Mouse (Mus musculus) CH12.LX (cell line): ENCODE measurements around the gene Rpl36. TPM values are rescaled to one million over a fixed set of nuclear protein-coding genes. Genes with fewer than 3 reads are reported as not detected.
A peak's percentile ranks its signal among the peaks of the same experiment; 100 is the strongest.
"Not testable (repeated sequence)": the region's sequence is repeated elsewhere in the genome, so short reads cannot be mapped to it uniquely, and the experiment has no call there.

Source experiments
- DNase-seq: peaks from one replicate; pipeline ENCODE4 v3.0.0-alpha.2; 2013; ENCODE audit errors: extremely low read depth
- H3K27ac ChIP-seq: 2 replicates; pipeline ENCODE4 v1.5.1; 2012; ENCODE audit warnings: low read depth, mild to moderate bottlenecking, control low read depth, moderate library complexity; ENCODE audit not compliant: insufficient read depth
- H3K27me3 ChIP-seq: replicated peaks from 2 replicates; pipeline ENCODE3; 2012; ENCODE audit warnings: inconsistent platforms
- H3K36me3 ChIP-seq, 2 experiments: replicated peaks in 1 of 2; 2 replicates each; pipeline versions ENCODE3 to v1.6.1; 2012; ENCODE audit warnings: inconsistent platforms in 1 of 2, low read length in 1 of 2, mild to moderate bottlenecking in 1 of 2, mixed read lengths in 1 of 2, moderate library complexity in 1 of 2; ENCODE audit not compliant: control insufficient read depth in 1 of 2, insufficient read depth in 1 of 2
- H3K4me1 ChIP-seq, 2 experiments: 2 replicates each; pipeline ENCODE4 v1.6.1; 2012; ENCODE audit warnings: inconsistent platforms in 1 of 2, moderate library complexity in 1 of 2; ENCODE audit not compliant: insufficient read depth in 2 of 2, control insufficient read depth in 1 of 2
- H3K4me2 ChIP-seq: 2 replicates; pipeline ENCODE4 v1.6.1; 2012; ENCODE audit warnings: low read depth, mild to moderate bottlenecking, control low read depth; ENCODE audit not compliant: poor library complexity, insufficient read depth, severe bottlenecking
- H3K4me3 ChIP-seq, 3 experiments: fragments of 150-350 bp in 1 of 3; sonication (generic) in 1 of 3; replicated peaks in 1 of 3; 2 replicates each; pipeline versions ENCODE3 to v1.5.1; 2011 to 2012; ENCODE audit warnings: low read depth in 2 of 3, low read length in 2 of 3, mild to moderate bottlenecking in 2 of 3, moderate library complexity in 2 of 3, control low read depth in 1 of 3, improper control_type of control experiment in 1 of 3, inconsistent platforms in 1 of 3, mixed read lengths in 1 of 3; ENCODE audit not compliant: poor library complexity in 1 of 3
- H3K79me2 ChIP-seq: replicated peaks from 2 replicates; pipeline ENCODE4 v1.6.1; 2012; ENCODE audit warnings: mild to moderate bottlenecking, moderate library complexity; ENCODE audit not compliant: control insufficient read depth, poor library complexity, insufficient read depth, severe bottlenecking; ENCODE audit errors: extremely low read depth
- H3K9ac ChIP-seq: 2 replicates; pipeline ENCODE4 v1.6.1; 2012; ENCODE audit warnings: low read depth, mild to moderate bottlenecking, control low read depth, moderate library complexity; ENCODE audit not compliant: insufficient read depth
- H3K9me3 ChIP-seq: replicated peaks from 2 replicates; pipeline ENCODE3; 2012; ENCODE audit warnings: low read length, inconsistent platforms, mixed read lengths
- CHD1 ChIP-seq: IDR thresholded peaks from 2 replicates; pipeline ENCODE4 v1.6.1; 2012; ENCODE audit warnings: low read depth, low read length, improper control_type of control experiment, inconsistent platforms
- E2F4 ChIP-seq: IDR thresholded peaks from 2 replicates; pipeline ENCODE4 v1.6.1; 2011; ENCODE audit warnings: low read depth, low read length, improper control_type of control experiment; ENCODE audit not compliant: insufficient replicate concordance
- ELF1 ChIP-seq: IDR thresholded peaks from 2 replicates; pipeline ENCODE4 v1.6.1; 2014; ENCODE audit warnings: low read depth, mild to moderate bottlenecking, inconsistent platforms, low read length, improper control_type of control experiment
- EP300 ChIP-seq: IDR thresholded peaks from 2 replicates; pipeline ENCODE4 v1.6.1; 2011; ENCODE audit warnings: low read length, improper control_type of control experiment
- HCFC1 ChIP-seq: IDR thresholded peaks from 2 replicates; pipeline ENCODE4 v1.6.1; 2012; ENCODE audit warnings: low read depth, mild to moderate bottlenecking, inconsistent platforms, low read length, improper control_type of control experiment
- JUND ChIP-seq: conservative IDR thresholded peaks from 2 replicates; pipeline ENCODE4 v1.6.1; 2011; ENCODE audit warnings: low read depth, low read length, improper control_type of control experiment
- KAT2A ChIP-seq: IDR thresholded peaks from 2 replicates; pipeline ENCODE4 v1.6.1; 2012; ENCODE audit warnings: low read length, improper control_type of control experiment, inconsistent platforms; ENCODE audit not compliant: insufficient replicate concordance
- MAFK ChIP-seq: IDR thresholded peaks from 2 replicates; pipeline ENCODE4 v1.6.1; 2011; ENCODE audit warnings: low read length, improper control_type of control experiment; ENCODE audit not compliant: insufficient replicate concordance
- MEF2A ChIP-seq: IDR thresholded peaks from 2 replicates; pipeline ENCODE4 v1.6.1; 2014; ENCODE audit warnings: low read depth, mild to moderate bottlenecking, inconsistent platforms, low read length, improper control_type of control experiment, borderline replicate concordance
- MXI1 ChIP-seq: IDR thresholded peaks from 2 replicates; pipeline ENCODE4 v1.6.1; 2011; ENCODE audit warnings: mild to moderate bottlenecking, low read depth, low read length, improper control_type of control experiment
- NELFE ChIP-seq: IDR thresholded peaks from 2 replicates; pipeline ENCODE4 v1.6.1; 2011; ENCODE audit warnings: low read depth, low read length, improper control_type of control experiment
- NRF1 ChIP-seq: IDR thresholded peaks from 2 replicates; pipeline ENCODE4 v1.6.1; 2014; ENCODE audit warnings: low read depth, mild to moderate bottlenecking, inconsistent platforms, low read length, improper control_type of control experiment, moderate library complexity
- PAX5 ChIP-seq: IDR thresholded peaks from 2 replicates; pipeline ENCODE4 v1.6.1; 2012; ENCODE audit warnings: low read length, inconsistent platforms, mixed read lengths
- POLR2A ChIP-seq: IDR thresholded peaks from 2 replicates; pipeline ENCODE4 v1.6.1; 2011; ENCODE audit warnings: low read depth, mild to moderate bottlenecking, improper control_type of control experiment, low read length
- RCOR1 ChIP-seq: conservative IDR thresholded peaks from 2 replicates; pipeline ENCODE4 v1.6.1; 2012; ENCODE audit warnings: low read depth, mild to moderate bottlenecking, inconsistent platforms, low read length, improper control_type of control experiment
- TCF12 ChIP-seq: IDR thresholded peaks from 2 replicates; pipeline ENCODE4 v1.6.1; 2014; ENCODE audit warnings: low read depth, mild to moderate bottlenecking, inconsistent platforms, low read length, improper control_type of control experiment
- UBTF ChIP-seq: IDR thresholded peaks from 2 replicates; pipeline ENCODE4 v1.6.1; 2012; ENCODE audit warnings: low read depth, mild to moderate bottlenecking, inconsistent platforms, low read length, improper control_type of control experiment, moderate library complexity
- USF2 ChIP-seq: conservative IDR thresholded peaks from 2 replicates; pipeline ENCODE4 v1.6.1; 2011; ENCODE audit warnings: low read depth, low read length, improper control_type of control experiment
- ZMIZ1 ChIP-seq: IDR thresholded peaks from 2 replicates; pipeline ENCODE4 v1.6.1; 2012; ENCODE audit warnings: low read depth, mild to moderate bottlenecking, inconsistent platforms, low read length, improper control_type of control experiment
- ZNF384 ChIP-seq: IDR thresholded peaks from 2 replicates; pipeline ENCODE4 v1.6.1; 2012; ENCODE audit warnings: low read depth, low read length, improper control_type of control experiment, inconsistent platforms
- dilution Hi-C: fragments of 300-500 bp; cut with MboI; formaldehyde crosslinking; loops from 2 replicates; pipeline ENCODE4 v1.14.3; 2020; ENCODE audit warnings: low sequenced_read_pairs; ENCODE audit not compliant: extremely low pct_unique_long_range_greater_than_20kb, extremely low pct_ligation_motif_present
- in situ Hi-C: fragments of 300-500 bp; cut with MboI; formaldehyde crosslinking; loops from 3 replicates; pipeline ENCODE4 v1.14.3; 2019; ENCODE audit warnings: low sequenced_read_pairs, low pct_ligation_motif_present, low pct_unique_long_range_greater_than_20kb, mixed read lengths
- polyA plus RNA-seq: library from polyadenylated mRNA; unstranded; fragments of >175 nt; gene quantifications from 2 replicates; pipeline ENCODE4 v1.2.1, GENCODE M21; 2012; ENCODE audit warnings: low read depth; ENCODE audit not compliant: insufficient read length
- total RNA-seq, 2 experiments: library from RNA; depleted of rRNA; stranded (reverse); fragments of 300-350 nt in 1 of 2; fragments of >200 nt in 1 of 2; gene quantifications; 2 replicates each; pipeline ENCODE4 v1.2.3; 2012 to 2014

Rpl36 gene
- total and polyA plus RNA-seq, 3 experiments: 1,364 to 4,995 (median 1,734) TPM

GRCm38 (mm10) chr17:56609452-56610171 lies 3.6 kb upstream of the Rpl36 start, which contains the start of gene 2410015M20Rik (continued):
- TF ChIP-seq KAT2A: peak; percentile 93; the same call in 1 of the 2 replicates
- TF ChIP-seq CHD1: no peak
- TF ChIP-seq NELFE: peak; percentile 86
- TF ChIP-seq POLR2A: peak; percentile 86
- TF ChIP-seq NRF1: peak; percentile 66
- TF ChIP-seq UBTF: no peak
- TF ChIP-seq TCF12: peak; percentile 83; the same call in 1 of the 2 replicates
- TF ChIP-seq MXI1: peak; percentile 91
- peak; percentile 97 for TF ChIP-seq ELF1

- Histone ChIP-seq H3K9ac (no peak overlapping the region), H3K4me1 (peaks cover 18 to 60% of the 10 kb centered on the region in 2 experiments), H3K36me3 (peaks cover 39 to 47% of the 10 kb centered on the region in 2 experiments), H3K4me2 (no peak overlapping the region), H3K27me3 (no peaks in the 10 kb centered on the region), H3K27ac (no peak overlapping the region), H3K4me3 (no peak overlapping the region), H3K9me3 (no peaks in the 10 kb centered on the region), H3K79me2 (peaks cover 51% of the 10 kb centered on the region)
- in situ Hi-C loops: no loop called here
- TF ChIP-seq E2F4: no peak
- no peak for DNase-seq
- dilution Hi-C loops: no loop called here
Observed at GRCm38 (mm10) chr17:56611323-56611722, 1.9 kb upstream of the Rpl36 start.

GRCm38 (mm10) chr17:56611861-56612564 lies 1.2 kb upstream of the Rpl36 start:
- no peaks in the 10 kb centered on the region for H3K9me3 ChIP-seq
- DNase-seq: peak; percentile 71
- H3K9ac ChIP-seq: no peak overlapping the region
- H3K4me3 ChIP-seq: no peak overlapping the region
- TF ChIP-seq HCFC1: no peak
- no peak for TF ChIP-seq RCOR1
- no peak for TF ChIP-seq MAFK
- TF ChIP-seq EP300: no peak
- no peak for TF ChIP-seq MEF2A
- no peak for TF ChIP-seq JUND
- no peak for TF ChIP-seq ZMIZ1
- TF ChIP-seq USF2: no peak
- TF ChIP-seq ZNF384: no peak
- TF ChIP-seq E2F4: no peak
- no peak for TF ChIP-seq NRF1
- TF ChIP-seq PAX5: no peak
- TF ChIP-seq CHD1: no peak
- no peak for TF ChIP-seq NELFE
- H3K27ac ChIP-seq: no peak overlapping the region
- no peaks in the 10 kb centered on the region for H3K27me3 ChIP-seq
- in situ Hi-C loops (no loop called here), dilution Hi-C loops (no loop called here)
- peaks cover 21 to 64% of the 10 kb centered on the region in 2 experiments for H3K4me1 ChIP-seq
- H3K79me2 ChIP-seq: peaks cover 54% of the 10 kb centered on the region
- H3K4me2 ChIP-seq: no peak overlapping the region
- H3K36me3 ChIP-seq: peaks cover 39 to 47% of the 10 kb centered on the region in 2 experiments

- Histone ChIP-seq H3K36me3 (peaks cover 41 to 46% of the 10 kb centered on the region in 2 experiments), H3K79me2 (peaks cover 54% of the 10 kb centered on the region), H3K4me1 (peaks cover 21 to 63% of the 10 kb centered on the region in 2 experiments)
- H3K4me2 ChIP-seq, H3K9ac ChIP-seq, dilution Hi-C loops, DNase-seq, H3K4me3 ChIP-seq, H3K27me3 ChIP-seq, in situ Hi-C loops, H3K27ac ChIP-seq, H3K9me3 ChIP-seq: not testable (repeated sequence)
Observed at GRCm38 (mm10) chr17:56612565-56612939, 664 bp upstream of the Rpl36 start.
